Mouse (Mus musculus): Measurements from ENCODE around the gene Cdc20b.

Gene Cdc20b

DNA sequence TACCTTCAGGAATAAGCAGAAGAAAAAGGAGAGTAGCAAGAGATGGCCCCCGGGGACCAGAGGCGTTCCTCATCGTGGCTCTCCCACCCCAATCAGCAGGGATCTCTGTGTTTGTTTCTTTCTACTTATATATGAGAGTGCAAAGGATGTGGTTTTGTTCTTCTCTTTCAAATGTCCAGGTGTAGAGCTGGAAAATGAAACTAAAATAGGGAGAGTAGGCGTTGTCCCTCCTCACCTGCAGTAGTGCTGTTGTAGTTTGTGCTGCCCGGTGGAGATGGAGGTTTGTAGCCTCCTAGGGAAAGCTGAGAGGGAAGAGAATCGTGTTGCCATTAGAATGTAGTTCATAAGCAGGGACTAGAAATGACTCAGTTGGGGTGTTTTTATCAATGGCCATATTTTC, 66.0 kb downstream of the Cdc20b start, which contains the start of gene Gzma:
TSS of gene Gzma (minus strand) at position 103 of the 400 bp plus-strand sequence.
- no peak for DNase-seq (ENCODE audit: low read depth)

DNA sequence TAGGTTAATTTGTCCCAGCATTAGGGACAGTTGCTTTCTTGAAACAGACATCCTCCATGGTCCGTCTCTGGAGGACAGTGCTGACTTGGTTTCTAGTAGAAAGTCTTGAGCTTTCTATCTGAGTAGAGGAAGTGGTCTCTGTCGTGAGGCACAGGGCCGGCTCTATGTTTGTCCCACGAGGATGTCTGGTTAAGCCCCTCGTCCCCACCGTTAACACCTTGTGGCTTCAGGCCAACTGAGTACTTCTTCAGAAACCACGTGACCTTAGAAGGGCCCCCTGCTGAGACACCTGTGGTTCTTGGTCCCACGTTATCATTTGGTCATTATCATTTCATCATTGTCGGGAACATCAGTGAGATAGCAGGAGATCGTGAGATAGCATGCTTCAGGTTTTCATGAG, 66.9 kb downstream of the Cdc20b start:
- DNase-seq (ENCODE audit: low read depth), result no peak

DNA sequence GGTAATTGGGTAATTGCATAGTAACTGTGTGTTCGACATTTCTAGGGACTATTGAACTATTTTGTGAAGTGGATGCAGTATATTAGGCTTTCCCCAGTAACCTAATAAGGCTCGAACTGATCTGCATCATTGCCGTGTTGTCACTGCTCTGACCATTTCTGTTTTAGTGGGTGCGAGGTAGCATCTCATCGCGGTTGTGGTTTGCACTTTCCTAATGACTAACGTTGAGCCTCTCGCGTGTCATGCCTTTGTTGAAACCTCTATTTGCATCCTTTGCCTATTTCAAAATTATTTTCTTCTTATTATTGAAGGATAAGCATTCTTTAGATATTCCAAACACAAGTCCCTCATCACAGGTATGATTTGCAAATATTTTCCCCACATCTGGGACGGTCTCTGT, 69.8 kb downstream of the Cdc20b start:
- no peak for DNase-seq (ENCODE audit: low read depth)

DNA sequence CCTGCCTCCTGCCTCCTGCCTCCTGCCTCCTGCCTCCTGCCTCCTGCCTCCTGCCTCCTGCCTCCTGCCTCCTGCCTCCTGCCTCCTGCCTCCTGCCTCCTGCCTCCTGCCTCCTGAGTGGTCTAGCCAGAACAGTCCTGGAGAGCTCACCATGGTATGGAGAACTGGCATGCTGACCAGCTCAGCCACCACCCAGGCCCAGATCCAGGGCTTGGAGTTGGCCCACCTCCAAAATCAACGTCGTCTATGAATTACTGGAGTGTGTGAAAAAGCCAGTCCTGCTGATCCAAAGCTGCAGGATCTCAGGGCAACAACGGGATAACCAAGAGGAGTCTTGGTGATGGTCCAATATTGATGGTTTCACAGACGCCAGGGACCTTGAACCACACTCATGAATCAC, 84.1 kb downstream of the Cdc20b start:
- no peak for DNase-seq (ENCODE audit: low read depth)

DNA sequence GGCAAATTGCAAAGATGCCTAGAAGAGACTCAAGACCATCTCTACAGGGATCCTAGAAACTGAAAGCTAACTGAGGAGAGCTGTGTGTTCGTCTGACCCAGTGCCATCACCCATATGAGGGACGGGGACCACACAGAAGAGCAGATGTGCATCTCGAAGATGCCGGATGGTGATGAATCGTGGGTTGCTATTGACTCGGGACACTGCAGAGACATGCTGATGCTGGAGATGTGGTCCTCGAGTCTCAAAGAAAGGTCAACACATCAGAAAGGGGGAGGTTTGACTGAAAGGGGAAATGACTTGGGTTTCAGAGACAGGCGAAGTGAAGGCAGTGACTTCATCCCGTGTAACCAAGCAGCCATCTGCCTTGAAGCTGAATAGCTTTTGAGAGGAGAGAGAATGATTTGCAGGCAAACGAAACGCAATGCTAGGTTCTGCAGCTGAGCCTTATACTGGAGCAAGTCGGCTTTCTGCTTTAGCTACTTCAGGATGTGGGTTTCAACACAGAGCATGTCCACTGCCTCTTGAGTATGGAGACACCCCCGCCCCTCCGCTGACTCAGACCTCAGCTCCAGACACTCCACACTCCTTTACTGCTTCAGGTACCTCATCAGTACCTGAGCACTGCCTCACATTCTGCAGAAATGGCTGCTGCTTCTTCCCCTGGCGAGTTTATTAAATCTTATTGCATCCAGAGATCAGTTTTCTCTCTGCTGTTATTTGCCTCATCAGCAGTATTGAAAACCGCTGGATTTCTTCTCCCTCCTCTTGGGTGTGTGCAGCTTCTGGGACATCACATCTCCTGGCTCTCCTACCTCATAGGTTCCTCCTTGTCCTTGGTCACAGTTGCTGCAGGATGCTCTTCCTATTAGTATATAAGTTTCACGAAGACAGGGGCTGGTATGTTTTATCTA, 85.7 kb downstream of the Cdc20b start:
- DNase-seq (ENCODE audit: low read depth), result no peak

DNA sequence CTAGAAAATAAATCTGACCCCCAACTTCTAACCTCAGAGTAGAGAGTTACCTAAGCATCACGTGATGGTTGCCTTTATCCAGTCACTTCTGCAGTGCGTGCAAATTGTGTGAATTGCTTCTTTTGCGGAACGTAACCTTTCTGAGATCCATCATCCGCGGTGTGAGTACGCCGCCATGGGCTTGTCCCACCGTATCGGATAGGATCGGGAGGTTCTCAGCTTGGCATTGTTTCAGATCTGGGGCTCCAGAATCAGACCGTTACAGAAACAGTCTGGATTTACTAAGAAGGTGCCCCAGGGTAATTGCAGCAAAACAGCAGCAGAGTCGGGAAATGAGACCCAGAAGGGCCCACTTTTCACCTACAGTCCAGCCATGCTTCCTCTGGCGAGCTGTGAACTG, 86.4 kb downstream of the Cdc20b start:
- DNase-seq (ENCODE audit: low read depth), result no peak

DNA sequence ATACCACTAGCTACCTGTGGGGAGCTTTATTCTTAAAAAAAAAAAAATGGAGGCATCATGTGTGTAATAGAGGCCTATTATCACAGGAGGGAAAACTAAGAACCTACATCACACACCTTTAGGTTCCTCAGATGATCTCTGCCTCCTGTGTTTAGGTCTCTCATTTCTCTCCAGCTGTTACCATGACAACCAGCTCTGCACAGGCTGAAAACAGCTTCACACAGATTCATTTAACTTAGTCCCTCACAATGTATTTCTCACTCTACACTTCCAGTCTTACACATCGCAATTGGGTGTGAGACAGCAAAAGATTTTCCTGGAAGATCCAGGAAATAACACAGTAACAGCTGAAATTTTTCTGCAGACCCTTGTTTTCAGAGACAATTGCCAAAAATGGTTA, 95.1 kb downstream of the Cdc20b start:
- no peak for DNase-seq (ENCODE audit: low read depth)

DNA sequence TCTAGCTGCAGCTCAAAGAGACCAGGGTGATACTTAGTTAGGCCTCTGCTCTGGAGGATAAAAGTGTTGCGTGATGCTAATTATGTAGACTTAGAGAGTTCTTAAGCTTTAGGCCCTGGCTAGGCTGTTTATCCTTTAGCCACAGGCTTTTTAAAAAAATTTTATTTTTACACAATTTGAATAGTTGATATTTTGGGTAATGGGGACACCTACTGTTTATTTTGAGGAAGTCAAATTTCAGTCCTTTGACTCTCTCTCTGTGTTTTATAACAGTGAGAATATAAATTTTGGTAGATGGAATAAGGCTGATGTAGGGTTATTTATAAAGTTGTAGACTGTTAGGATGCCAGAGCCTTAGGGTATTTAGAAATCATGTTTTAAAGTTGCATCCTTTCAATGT, 104.7 kb downstream of the Cdc20b start:
- no peak for DNase-seq (ENCODE audit: low read depth)
